Mouse (Mus musculus): ENCODE measurements around the gene Mael. TPM values are rescaled to one million over a fixed set of nuclear protein-coding genes. Genes with fewer than 3 reads are reported as not detected.

The Mael gene
- total RNA-seq, 1 experiment from 2014 or later, result not detected

DNA sequence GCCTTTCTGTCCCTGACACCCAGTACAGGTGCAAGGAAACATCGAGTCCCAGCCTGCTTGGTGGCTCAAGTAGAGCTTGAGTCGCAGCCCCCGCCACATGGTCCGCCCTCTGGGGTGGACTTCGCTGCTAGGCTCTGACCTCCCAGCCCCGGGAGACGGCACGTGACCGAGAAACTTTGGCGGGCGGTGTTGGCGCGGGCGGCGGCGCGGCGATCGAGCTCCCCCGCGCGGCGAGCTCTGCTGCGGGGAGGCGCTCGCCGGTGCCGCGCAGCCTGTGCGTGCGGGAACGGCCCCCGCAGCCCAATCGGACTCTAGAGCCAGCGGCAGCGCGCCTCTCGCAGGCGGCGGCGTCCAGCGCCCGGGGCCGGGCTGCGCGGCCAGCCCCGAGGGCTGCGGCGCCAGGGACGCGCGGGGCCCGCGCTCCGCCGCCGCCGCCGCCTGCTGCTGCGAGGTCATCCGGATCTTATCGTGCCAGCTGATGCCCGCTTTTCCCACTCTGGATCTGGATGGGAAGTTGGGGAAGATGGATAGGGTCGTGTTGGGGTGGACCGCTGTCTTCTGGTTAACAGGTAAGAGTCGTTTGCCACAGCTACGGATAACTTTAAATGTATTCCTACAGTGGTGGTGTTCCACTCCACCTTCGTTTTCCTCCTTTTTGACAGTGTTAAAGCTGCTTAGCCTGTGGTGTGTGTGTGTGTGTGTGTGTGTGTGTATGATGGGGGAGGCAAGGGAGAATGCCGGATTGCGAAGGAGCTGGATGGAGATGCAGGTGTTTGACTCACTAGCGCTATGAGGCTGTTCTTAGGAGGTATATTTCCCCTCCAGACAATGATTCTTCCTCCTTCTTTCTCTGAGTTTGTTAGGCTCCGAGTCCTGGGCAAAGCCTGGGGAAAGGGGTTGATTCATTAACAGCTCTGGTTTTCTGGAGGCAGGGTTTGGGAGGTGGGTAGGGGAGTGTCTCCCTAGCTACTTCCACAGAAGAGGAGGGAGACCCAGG lies 15.6 kb upstream of the Mael start, which contains the start of gene Ildr2:
Gene Ildr2 (plus strand): TSS at position 242 of the 997 bp plus-strand sequence.
- ATAC-seq (replicated peaks in 1 of 2; ENCODE audit: insufficient read depth in 1 of 2, low FRiP score in 2 of 2, low TSS enrichment in 1 of 2, low read depth in 1 of 2, poor library complexity in 2 of 2, severe bottlenecking in 2 of 2), result peak in 1 of 2 experiments; percentile 31; a peak in 2 of 4 replicates

- ATAC-seq (replicated peaks in 1 of 2; ENCODE audit: insufficient read depth in 1 of 2, low FRiP score in 2 of 2, low TSS enrichment in 1 of 2, low read depth in 1 of 2, poor library complexity in 2 of 2, severe bottlenecking in 2 of 2), result peak; percentile 91 to 95
These were observed 5.7 kb upstream of the Mael start for GRCm38 (mm10) chr1:166244285-166244684.

DNA sequence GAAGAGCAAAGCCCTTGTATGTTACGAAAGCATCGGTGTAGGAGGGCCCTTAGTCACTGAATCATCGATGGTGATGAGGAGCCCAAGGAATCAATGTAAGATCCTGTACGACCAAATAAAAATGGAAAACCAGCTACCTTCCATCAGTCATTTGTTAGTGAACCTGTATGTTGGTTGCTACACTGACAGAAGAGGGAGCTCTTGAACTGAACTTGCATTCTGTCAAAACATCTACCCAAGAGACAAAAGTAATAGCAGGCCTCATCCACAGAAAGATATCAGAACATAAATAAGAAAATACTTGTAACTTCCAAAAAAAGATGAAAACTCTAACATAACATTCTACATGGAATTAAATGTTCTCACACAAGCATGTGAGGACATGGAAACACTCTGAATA lies 24.4 kb downstream of the Mael start:
- 0 out of 4 replicates have a peak, but pooled peaks of 1 of the 2 experiments have one; percentile 17 for ATAC-seq (replicated peaks in 1 of 2; ENCODE audit: insufficient read depth in 1 of 2, low FRiP score in 2 of 2, low TSS enrichment in 1 of 2, low read depth in 1 of 2, poor library complexity in 2 of 2, severe bottlenecking in 2 of 2)

DNA sequence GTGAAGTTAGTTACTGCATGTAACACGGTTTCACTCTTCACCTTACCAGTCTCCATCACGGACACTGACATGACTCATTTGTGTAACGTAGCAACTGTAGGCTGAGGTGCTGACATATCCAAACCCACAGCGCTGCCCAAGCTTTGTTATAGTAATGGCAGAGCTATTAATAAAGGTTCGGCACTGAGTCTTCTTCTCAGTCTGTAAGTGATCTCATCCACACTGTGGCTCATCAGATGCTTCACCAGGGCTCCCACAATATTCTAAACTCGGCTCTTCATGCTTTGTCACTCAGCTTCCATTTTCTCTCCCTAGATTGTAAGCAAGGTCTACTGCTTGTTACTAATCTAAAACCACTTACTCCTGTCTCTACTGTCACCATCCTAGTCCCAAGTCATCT lies 29.2 kb downstream of the Mael start:
- no peak for ATAC-seq (replicated peaks in 1 of 2; ENCODE audit: insufficient read depth in 1 of 2, low FRiP score in 2 of 2, low TSS enrichment in 1 of 2, low read depth in 1 of 2, poor library complexity in 2 of 2, severe bottlenecking in 2 of 2)

DNA sequence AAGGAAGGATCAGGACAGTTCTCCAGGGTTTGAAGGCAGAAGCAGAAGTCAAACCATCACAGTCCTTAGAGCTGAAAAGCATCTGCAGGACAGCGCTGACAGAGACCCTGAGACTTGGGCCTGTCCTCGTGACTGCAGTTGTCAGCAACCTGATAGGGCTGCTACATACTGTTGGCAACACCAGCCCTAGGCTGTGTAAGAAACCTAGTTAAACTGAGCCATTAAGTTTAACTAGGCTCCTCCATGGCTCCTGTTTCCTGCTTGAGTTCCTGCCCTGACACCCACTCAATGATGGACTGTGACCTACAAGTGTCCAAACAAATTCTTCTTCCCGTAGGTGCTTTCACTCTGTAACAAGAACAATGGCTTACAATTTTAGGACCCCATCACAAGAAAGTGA lies 33.4 kb downstream of the Mael start:
- ATAC-seq (replicated peaks in 1 of 2; ENCODE audit: insufficient read depth in 1 of 2, low FRiP score in 2 of 2, low TSS enrichment in 1 of 2, low read depth in 1 of 2, poor library complexity in 2 of 2, severe bottlenecking in 2 of 2), result no peak

DNA sequence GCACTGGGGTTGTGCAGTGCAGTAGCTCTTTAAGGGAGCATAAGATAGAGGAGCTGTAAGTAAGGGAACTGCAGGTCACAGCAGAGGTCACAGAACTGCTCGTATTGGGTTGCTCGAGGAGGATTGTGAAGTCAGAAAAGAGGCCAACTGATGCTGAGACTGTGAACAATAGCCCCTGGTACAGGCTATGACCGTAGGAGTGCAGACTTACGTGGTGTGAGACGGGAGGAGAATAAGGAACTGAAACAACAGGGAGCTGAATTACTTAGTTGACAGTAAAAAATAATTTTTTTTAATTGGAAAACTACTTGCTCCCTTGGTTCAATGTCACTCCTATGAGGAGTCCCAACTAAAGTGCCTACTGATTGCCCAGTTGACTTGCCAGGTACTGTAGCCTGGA lies 34.4 kb downstream of the Mael start:
- peak in 1 of 2 experiments; percentile 37; a peak in 1 of 4 replicates for ATAC-seq (replicated peaks in 1 of 2; ENCODE audit: insufficient read depth in 1 of 2, low FRiP score in 2 of 2, low TSS enrichment in 1 of 2, low read depth in 1 of 2, poor library complexity in 2 of 2, severe bottlenecking in 2 of 2)

DNA sequence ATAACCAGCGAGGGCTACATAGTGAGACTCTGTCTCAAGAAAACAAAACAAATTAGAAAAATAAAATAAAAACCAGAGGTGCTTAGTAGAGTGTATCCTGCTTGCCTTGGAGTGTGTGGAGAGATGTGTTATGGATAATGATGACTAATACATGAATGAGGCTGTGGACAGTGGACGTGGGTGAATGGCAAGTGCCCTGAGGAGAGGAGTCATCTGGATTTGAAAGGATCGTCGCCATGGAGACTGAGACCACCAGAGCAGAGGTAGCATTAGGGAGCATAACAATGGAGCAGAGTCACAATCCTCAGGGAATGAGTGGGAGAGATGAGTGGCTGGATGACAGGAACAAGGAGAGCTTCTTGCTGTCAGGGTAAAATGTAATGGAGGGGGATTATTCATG lies 48.7 kb downstream of the Mael start:
- ATAC-seq (replicated peaks in 1 of 2; ENCODE audit: insufficient read depth in 1 of 2, low FRiP score in 2 of 2, low TSS enrichment in 1 of 2, low read depth in 1 of 2, poor library complexity in 2 of 2, severe bottlenecking in 2 of 2), result no peak

GRCm38 (mm10) chr1:166185357-166185756 lies 53.2 kb downstream of the Mael start:
- ATAC-seq (replicated peaks in 1 of 2; ENCODE audit: insufficient read depth in 1 of 2, low FRiP score in 2 of 2, low TSS enrichment in 1 of 2, low read depth in 1 of 2, poor library complexity in 2 of 2, severe bottlenecking in 2 of 2), result no peak

DNA sequence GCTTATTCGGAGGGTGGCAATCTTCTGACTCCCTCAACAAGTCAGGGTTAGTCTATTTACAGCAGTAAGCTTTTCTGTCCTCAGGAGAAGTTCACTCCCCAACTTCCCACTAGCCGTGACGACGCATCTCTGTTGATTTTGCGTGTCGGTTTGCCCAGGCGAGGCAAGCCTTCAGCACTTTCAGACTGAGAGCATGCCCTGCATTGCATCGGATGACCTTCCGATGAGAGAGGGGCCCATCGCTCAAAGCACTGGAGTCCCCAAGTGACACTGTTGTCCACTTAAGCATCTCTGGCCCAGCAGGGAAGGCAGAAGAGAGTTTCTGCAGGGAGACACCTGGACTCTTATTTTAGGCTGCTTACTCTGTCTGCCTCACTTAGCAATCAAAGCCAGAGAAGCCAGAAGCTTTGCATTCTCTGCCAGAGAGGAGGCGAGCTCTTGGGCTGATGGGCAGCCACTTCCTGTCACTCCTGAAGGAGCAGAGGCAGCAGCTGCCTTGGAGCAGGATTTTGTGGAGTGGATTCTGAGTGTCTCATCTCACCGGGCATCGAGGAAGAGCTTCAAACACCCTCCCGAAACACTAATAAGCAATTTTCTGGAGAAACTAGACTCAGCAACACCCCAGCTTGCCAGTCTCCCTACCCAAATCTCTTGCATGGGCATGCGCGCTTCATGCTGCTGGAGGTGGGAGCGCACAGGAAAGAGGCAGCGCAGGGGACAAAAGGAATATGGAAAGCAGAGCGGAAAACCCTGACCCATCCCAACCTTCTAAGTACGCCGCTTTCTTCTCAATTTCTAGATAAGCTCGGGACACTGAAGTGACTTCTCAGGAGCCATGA lies 53.9 kb downstream of the Mael start:
- ATAC-seq (replicated peaks in 1 of 2; ENCODE audit: insufficient read depth in 1 of 2, low FRiP score in 2 of 2, low TSS enrichment in 1 of 2, low read depth in 1 of 2, poor library complexity in 2 of 2, severe bottlenecking in 2 of 2), result no peak

GRCm38 (mm10) chr1:166182952-166183627 lies 55.5 kb downstream of the Mael start:
- no peak for ATAC-seq (replicated peaks in 1 of 2; ENCODE audit: insufficient read depth in 1 of 2, low FRiP score in 2 of 2, low TSS enrichment in 1 of 2, low read depth in 1 of 2, poor library complexity in 2 of 2, severe bottlenecking in 2 of 2)

DNA sequence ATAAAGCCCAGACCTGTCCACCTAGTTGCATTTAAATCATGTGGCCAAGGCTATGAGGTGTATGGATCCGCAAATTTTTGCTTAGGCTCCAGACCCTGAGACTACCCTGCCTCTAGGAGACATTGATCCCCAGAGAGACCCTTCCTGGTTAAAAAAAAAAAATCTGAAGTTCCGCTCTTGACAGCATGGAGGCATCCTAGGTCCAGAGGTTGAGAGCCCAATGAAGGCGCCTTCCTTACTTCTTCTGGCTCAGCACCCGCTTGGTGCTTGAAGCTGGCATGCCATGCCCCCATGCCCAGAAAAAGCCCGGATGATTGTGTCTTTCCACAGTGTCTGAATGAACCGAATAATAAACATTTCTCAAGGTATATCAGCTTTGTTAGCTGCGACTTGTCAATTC lies 57.0 kb downstream of the Mael start:
- ATAC-seq (replicated peaks in 1 of 2; ENCODE audit: insufficient read depth in 1 of 2, low FRiP score in 2 of 2, low TSS enrichment in 1 of 2, low read depth in 1 of 2, poor library complexity in 2 of 2, severe bottlenecking in 2 of 2), result no peak

- no peak for ATAC-seq (replicated peaks in 1 of 2; ENCODE audit: insufficient read depth in 1 of 2, low FRiP score in 2 of 2, low TSS enrichment in 1 of 2, low read depth in 1 of 2, poor library complexity in 2 of 2, severe bottlenecking in 2 of 2)
These were observed 64.9 kb downstream of the Mael start for GRCm38 (mm10) chr1:166173621-166174020.

- peak in 1 of 2 experiments; percentile 67; a peak in 2 of 4 replicates for ATAC-seq (replicated peaks in 1 of 2; ENCODE audit: insufficient read depth in 1 of 2, low FRiP score in 2 of 2, low TSS enrichment in 1 of 2, low read depth in 1 of 2, poor library complexity in 2 of 2, severe bottlenecking in 2 of 2)
These were observed 65.6 kb downstream of the Mael start for GRCm38 (mm10) chr1:166172992-166173391.

GRCm38 (mm10) chr1:166170852-166171251 lies 67.7 kb downstream of the Mael start:
- no peak for ATAC-seq (replicated peaks in 1 of 2; ENCODE audit: insufficient read depth in 1 of 2, low FRiP score in 2 of 2, low TSS enrichment in 1 of 2, low read depth in 1 of 2, poor library complexity in 2 of 2, severe bottlenecking in 2 of 2)

DNA sequence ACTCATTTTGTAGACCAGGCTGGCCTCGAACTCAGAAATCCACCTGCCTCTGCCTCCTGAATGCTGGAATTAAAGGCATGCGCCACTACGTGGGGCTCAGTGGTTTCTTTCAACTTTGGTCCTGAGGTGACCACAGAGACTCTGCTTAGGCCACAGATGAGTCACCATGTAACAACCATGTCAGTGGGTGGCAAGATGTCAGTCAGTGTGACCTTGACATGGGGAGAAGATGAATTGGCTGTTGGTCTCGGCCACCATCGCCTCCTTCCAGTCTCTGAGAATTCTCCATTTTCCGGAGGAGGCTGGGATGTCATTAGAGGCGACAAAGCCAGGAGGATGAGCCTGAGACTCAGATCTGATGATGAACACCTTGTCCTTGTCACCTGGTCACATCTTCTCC lies 68.8 kb downstream of the Mael start:
- ATAC-seq (replicated peaks in 1 of 2; ENCODE audit: insufficient read depth in 1 of 2, low FRiP score in 2 of 2, low TSS enrichment in 1 of 2, low read depth in 1 of 2, poor library complexity in 2 of 2, severe bottlenecking in 2 of 2), result no peak

DNA sequence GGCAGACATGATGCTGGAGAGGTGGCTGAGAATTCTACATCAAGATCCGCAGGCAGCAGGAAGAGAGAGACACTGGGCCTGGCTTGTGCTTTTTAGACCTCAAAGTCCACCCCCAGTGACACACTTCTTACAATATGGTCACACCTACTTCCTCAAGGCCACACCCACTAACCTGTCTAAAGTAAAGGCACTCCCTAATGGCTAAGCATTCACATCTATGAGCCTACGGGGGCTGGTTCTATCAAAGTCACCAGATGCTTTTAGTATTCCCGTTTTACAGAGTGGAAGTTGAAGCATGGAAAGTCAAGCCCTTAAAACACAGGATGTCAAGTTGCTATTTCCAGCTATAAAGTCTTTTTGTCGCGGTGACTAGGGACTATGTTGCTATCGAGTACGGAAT lies 70.5 kb downstream of the Mael start:
- no peak for ATAC-seq (replicated peaks in 1 of 2; ENCODE audit: insufficient read depth in 1 of 2, low FRiP score in 2 of 2, low TSS enrichment in 1 of 2, low read depth in 1 of 2, poor library complexity in 2 of 2, severe bottlenecking in 2 of 2)

GRCm38 (mm10) chr1:166167405-166167804 lies 71.1 kb downstream of the Mael start:
- no peak for ATAC-seq (replicated peaks in 1 of 2; ENCODE audit: insufficient read depth in 1 of 2, low FRiP score in 2 of 2, low TSS enrichment in 1 of 2, low read depth in 1 of 2, poor library complexity in 2 of 2, severe bottlenecking in 2 of 2)

Measured in hematopoietic stem cell, adult 5-6 weeks (primary cell).